Mouse (Mus musculus) right cerebral cortex, postnatal 10 days (tissue): ENCODE results near the gene Phlpp2.

Experiments
- DNase-seq, 2 experiments: peaks; one replicate each; pipeline ENCODE4 v3.0.0; 2021; ENCODE audit warnings: low spot score in 2 of 2

The Phlpp2 gene

DNA sequence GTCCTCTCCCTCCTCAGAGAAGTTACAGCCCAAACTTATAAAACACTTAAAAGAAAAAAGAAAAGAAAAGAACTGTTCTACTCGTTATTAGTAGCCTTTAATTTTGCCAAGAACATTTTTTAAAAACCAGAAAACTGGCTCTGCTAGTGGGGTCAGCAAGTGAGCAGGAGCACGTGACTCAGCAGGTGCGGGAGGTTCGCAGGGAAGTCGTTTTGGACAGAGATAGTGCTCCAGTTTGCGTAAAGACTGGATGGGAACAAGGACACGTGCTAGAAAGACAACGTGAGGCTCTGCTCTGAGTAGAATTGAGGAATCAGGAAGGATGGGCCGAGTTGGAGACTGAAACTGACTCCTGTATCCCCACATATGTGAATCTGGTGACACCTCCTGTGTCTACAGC, 94.6 kb downstream of the Phlpp2 start:
- DNase-seq, result no peak

DNA sequence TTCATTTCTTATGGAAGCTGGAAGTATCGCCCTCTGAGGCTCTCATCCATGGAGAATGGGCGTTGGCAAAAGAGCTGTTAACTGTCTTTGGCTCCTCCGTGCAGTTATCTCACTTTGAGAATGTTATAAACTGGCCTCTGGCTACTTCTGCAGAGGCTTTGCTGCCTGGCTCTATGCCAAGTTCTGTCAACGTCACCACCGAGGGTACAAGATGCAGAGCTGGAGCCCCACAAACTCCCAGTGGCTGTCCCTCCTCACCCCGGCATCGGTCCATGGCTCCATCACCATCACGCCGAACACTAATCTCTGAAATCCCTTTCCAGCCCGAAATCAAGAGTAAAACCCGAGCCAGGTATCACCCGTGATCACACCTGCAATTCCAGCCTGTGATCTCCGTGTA, 95.1 kb downstream of the Phlpp2 start:
- DNase-seq, result no peak

DNA sequence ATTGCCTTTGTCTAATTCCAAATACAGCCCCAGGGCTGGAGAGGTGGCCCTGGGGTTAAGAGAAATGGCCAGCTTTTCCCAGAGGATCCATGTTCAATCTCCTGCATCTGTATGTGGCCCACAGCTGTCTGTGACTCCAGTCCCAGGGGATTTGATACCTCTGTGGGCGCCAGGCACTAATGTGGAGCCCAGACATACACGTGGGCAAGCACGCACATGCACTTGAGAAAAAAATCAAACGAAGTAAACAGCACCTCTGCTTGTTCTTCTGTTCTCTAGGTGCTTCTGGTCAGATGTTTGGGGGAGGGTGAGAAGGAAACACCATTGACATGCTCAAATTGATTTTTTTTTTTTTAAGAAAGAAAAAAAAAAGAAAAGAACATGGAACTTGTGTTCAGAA, 95.8 kb downstream of the Phlpp2 start:
- DNase-seq, result no peak

GRCm38 (mm10) chr8:109968837-109969236, 100.5 kb downstream of the Phlpp2 start:
- DNase-seq, result no peak

- DNase-seq, result no peak
Observed at GRCm38 (mm10) chr8:109970323-109970722, 102.0 kb downstream of the Phlpp2 start.

DNA sequence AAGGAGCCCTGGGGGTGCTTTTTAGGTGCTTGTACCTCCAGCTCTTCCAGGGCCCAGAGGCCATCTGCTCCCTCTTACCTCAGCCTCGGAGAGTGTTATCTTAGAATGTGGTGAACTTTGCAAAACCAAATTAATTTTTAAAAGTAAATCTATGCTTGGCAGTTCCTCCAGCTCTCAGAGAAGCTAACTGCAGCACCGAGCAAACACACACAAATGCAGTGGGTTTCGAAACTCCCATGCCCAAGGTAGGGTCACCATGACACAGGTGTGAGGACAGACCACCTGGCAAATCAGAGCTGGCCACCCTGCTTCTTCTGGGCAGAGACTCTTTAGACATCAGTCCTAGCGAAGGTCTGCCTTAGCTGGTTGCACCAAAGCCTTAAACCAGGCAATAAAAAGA, 104.6 kb downstream of the Phlpp2 start:
- DNase-seq, result no peak

- DNase-seq, result no peak
Observed at GRCm38 (mm10) chr8:109979339-109979738, 111.0 kb downstream of the Phlpp2 start.

DNA sequence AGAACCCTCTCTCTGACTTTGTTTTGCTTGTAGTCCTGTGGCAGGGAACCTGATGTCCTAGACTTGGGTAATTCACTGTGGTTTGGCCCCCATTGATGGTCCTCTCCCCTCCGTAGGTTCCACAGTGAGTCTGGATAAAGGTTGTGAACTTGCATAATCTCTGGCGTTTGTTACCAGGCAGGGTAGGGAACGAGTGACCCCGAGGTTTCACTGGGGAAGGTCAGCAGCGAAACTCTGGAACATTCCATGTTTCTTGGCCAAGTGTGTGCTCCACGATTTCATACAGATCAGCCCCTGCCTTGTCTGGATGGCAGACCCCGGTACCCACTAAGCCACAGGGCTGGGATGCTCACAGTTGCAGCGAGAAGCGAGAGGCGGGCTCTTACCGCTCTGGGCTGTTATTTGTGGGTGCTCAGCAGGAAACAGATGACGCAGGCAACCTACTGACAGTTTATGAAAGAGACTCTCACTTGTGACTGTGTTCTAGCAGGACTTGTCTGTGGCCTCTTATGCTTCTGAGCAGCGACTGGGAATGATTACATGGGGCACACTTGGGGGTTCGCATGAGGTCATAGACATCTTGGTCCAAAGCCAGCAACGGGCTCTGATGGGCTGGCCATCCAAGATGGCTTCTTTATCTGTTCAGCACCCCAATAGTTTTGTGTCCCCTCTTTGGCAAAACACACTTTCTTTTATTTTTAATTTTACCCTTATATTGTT, 114.2 kb downstream of the Phlpp2 start:
- DNase-seq, result peak in 1 of 2 experiments; percentile 43

- DNase-seq, result peak; percentile 59 to 62
Observed at GRCm38 (mm10) chr8:109983944-109984343, 115.6 kb downstream of the Phlpp2 start.

DNA sequence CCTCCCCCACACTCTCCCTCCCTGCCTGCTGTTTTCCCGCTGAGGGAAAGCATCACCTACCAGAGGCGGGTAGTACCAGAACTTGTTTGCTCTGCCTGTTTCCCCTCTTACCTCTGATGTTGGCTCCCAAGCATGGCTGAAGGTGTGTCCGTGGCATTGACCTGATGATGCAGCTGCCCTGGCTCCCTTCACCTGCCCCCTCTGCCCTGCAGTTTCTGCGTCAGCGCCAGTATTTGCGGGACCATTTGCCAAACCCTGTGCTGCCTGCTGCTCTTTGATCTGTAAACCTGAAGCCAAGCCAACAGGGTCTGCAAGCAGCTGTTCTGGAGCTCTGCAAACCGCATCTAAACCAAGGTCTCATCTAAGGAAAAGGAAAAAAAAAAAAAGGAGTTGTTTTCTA, 118.0 kb downstream of the Phlpp2 start:
- DNase-seq, result no peak

GRCm38 (mm10) chr8:109987776-109988175, 119.4 kb downstream of the Phlpp2 start:
- DNase-seq, result no peak

DNA sequence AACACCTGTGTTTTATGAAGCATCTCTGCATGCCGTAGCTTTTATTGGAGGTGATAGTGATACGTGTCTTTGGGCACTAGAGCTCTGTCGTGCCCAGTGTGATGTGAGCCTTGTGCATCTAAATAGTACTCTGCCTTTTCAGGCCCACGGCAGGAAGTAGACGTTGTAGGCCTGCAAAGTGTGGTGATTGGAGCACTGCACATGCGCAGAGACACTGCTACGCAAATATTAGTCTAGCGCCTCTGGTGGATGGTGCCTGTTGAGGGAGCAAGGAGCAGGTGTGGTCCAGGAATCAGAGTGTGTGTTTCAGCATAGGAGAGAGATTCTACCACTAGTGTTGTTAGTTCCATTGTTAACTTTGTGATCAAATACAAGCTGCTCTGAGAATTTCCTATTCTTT, 120.8 kb downstream of the Phlpp2 start:
- no peak for DNase-seq

DNA sequence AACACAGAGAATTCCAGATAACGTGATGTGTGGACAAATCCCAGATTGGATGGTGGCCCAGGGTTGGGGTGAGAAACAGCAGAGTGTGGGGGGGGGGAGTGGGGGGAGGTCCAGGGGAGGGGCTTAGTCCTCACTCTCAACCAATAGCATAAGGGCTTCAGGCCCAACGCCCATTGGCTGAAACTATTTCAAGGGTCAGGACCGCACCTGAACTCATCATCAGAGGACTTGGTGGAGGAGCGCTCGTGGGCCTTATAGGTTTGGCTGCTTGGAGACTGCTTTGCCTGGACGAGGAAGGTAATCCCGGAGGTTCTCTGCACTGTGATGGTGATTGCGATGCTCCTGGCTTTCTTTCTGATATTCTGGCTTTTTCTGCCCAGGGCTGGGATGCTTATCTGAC, 121.9 kb downstream of the Phlpp2 start, which contains the start of gene Tat:
TSS of gene Tat (plus strand) at position 214 of the 400 bp plus-strand sequence.
- no peak for DNase-seq

GRCm38 (mm10) chr8:109992166-109992565, 123.8 kb downstream of the Phlpp2 start:
- no peak for DNase-seq

- DNase-seq, result no peak
Observed at GRCm38 (mm10) chr8:109992951-109993350, 124.6 kb downstream of the Phlpp2 start.
